Mouse (Mus musculus) hindbrain, embryonic 16.5 days (tissue): ENCODE results near the gene Olfr815. TPM values are rescaled to one million over a fixed set of nuclear protein-coding genes. Genes with fewer than 3 reads are reported as not detected.
"Not testable (repeated sequence)": the region's sequence is repeated elsewhere in the genome, so short reads cannot be mapped to it uniquely, and the experiment has no call there.

Source experiments
- ATAC-seq: fragments of 200-750 bp; cut with Nextera tagmentation; 2 replicates; pipeline ENCODE4 v1.8.0; 2017; ENCODE audit warnings: moderate TSS enrichment, moderate library complexity
- H3K27ac ChIP-seq: fragments of 300-500 bp; sonication (generic); 2 replicates; pipeline ENCODE4 v1.5.1; 2014; ENCODE audit warnings: low read depth, mild to moderate bottlenecking, control low read depth, low read length, moderate library complexity
- H3K27me3 ChIP-seq: fragments of 300-500 bp; sonication (generic); replicated peaks from 2 replicates; pipeline ENCODE4 v1.6.1; 2014; ENCODE audit warnings: low read length; ENCODE audit not compliant: control insufficient read depth, insufficient read depth
- H3K36me3 ChIP-seq: fragments of 300-500 bp; sonication (generic); 2 replicates; pipeline ENCODE4 v1.6.1; 2014; ENCODE audit warnings: mild to moderate bottlenecking, low read length, moderate library complexity, mixed read lengths; ENCODE audit not compliant: control insufficient read depth, insufficient read depth
- H3K4me1 ChIP-seq: fragments of 300-500 bp; sonication (generic); 2 replicates; pipeline ENCODE4 v1.6.1; 2014; ENCODE audit warnings: low read depth, low read length; ENCODE audit not compliant: control insufficient read depth, insufficient read depth
- H3K4me2 ChIP-seq: fragments of 300-500 bp; sonication (generic); 2 replicates; pipeline ENCODE4 v1.6.1; 2014; ENCODE audit warnings: mild to moderate bottlenecking, low read length, control low read depth, moderate library complexity
- H3K4me3 ChIP-seq: fragments of 300-500 bp; sonication (generic); 2 replicates; pipeline ENCODE4 v1.5.1; 2014; ENCODE audit warnings: mild to moderate bottlenecking, low read length, control low read depth, moderate library complexity
- H3K9ac ChIP-seq: fragments of 300-500 bp; sonication (generic); 2 replicates; pipeline ENCODE4 v1.6.1; 2014; ENCODE audit warnings: low read depth, mild to moderate bottlenecking, control low read depth, low read length, moderate library complexity
- H3K9me3 ChIP-seq: fragments of 300-500 bp; sonication (generic); 2 replicates; pipeline ENCODE4 v1.6.1; 2014; ENCODE audit warnings: mild to moderate bottlenecking, low read length, moderate library complexity; ENCODE audit not compliant: control insufficient read depth
- WGBS: fragments of 180-500 bp; shearing (Covaris S2); extraction: QIAGEN DNeasy Blood & Tissue Kit; methylation state at CpG from one replicate; pipeline ENCODE4 v1.1.7; 2014; 5-methylcytosine and 5-hydroxymethylcytosine counted together
- polyA plus RNA-seq: library from polyadenylated mRNA; unstranded; fragments of >200 nt; fragmentation: Nextera tagmentation; extraction: Ambion mirVana; gene quantifications from 2 replicates; pipeline ENCODE4 v1.2.1, GENCODE M21; 2015

The Olfr815 gene
- not detected in 2 replicates for polyA plus RNA-seq

DNA sequence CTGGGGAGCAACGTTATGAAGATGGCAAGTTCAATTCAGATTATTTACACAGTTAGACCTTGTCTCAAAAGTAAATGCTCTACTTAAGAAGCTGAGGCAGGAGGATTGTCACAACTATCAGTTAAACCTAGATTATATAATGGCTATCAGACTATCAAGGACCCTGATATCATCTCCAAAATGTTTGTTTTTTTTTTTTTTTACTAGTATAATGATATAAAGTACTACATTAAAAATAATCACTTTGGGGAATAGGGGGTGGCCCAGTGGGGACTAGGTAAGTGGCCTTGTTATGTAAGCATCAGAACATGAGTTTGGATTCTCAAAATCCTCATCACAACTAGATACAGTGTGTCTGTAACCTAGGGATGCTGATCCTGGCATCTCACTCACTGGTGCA lies at the start of gene Olfr815:
Gene Olfr815 (minus strand): TSS at position 101 of the 400 bp plus-strand sequence.
- no CpG with 5 or more reads among the region's 1 CpGs for whole genome bisulfite sequencing
- not testable (repeated sequence) for ATAC-seq, H3K27me3 ChIP-seq

DNA sequence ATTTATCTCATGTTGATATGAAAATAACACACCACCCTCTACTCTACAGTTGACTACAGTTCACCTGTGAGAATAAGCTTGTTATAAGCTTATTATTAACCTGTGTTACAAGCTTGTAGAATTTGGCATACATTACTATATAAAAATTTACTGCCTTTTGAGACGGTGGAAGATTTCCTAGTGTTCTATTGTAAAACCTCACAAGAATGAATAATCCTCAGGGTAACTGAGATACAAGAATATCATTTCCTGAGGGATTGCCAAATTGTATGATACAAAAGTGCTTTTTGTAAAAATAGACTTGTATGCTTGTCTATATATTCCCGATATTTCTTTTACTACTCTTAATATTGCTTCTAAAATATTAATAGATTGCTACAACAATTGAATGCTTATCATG lies 43.3 kb upstream of the Olfr815 start, which contains the start of gene Olfr818:
Gene Olfr818 (minus strand): TSS at position 101 of the 400 bp plus-strand sequence.
- Histone ChIP-seq H3K9ac (no peak within 1 kb of the TSS), H3K27ac (no peak within 1 kb of the TSS), H3K4me2 (no peak within 1 kb of the TSS), H3K9me3 (no peaks in the 10 kb centered on the region), H3K27me3 (no peaks in the 10 kb centered on the region), H3K4me1 (no peaks in the 10 kb centered on the region), H3K36me3 (no peaks in the 10 kb centered on the region), H3K4me3 (no peak within 1 kb of the TSS)
- WGBS, result 91% methylated on average over 2 of the region's 2 CpGs
- ATAC-seq, result no peak

More for the DNA sequence above, at the start of gene Olfr815:
- not testable (repeated sequence) for H3K27ac ChIP-seq, H3K9me3 ChIP-seq, H3K4me3 ChIP-seq, H3K36me3 ChIP-seq, H3K4me2 ChIP-seq, H3K4me1 ChIP-seq, H3K9ac ChIP-seq

DNA sequence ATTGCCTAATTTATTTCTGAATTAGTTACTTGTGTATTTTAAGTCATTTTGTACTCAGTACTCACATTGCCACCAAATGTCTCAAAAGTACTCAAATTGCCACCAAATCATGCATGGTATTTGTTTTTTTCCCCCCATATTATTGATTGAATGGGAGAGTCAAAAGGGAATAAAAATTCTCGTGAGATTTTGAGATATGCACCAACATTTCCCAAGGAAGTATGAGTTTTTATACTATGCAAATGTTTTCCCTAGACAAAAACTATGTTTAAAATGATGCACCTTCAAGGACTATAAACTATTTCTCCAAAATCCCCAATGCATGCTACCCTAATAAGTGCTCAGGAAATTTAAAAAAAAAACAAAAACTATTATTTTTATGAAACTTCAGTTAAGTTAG lies 9.8 kb upstream of the Olfr815 start, which contains the start of gene Olfr816:
Gene Olfr816 (minus strand): TSS at position 101 of the 400 bp plus-strand sequence.
- H3K27ac ChIP-seq, result no peak within 1 kb of the TSS
- H3K36me3 ChIP-seq, result no peaks in the 10 kb centered on the region
- H3K4me2 ChIP-seq, result no peak within 1 kb of the TSS
- H3K27me3 ChIP-seq, result no peaks in the 10 kb centered on the region
- no peaks in the 10 kb centered on the region for H3K9me3 ChIP-seq
- ATAC-seq, result no peak
- no peak within 1 kb of the TSS for H3K9ac ChIP-seq
- H3K4me3 ChIP-seq, result no peak within 1 kb of the TSS
- H3K4me1 ChIP-seq, result no peaks in the 10 kb centered on the region
- WGBS, result 72% methylated on average over 1 of the region's 1 CpGs

DNA sequence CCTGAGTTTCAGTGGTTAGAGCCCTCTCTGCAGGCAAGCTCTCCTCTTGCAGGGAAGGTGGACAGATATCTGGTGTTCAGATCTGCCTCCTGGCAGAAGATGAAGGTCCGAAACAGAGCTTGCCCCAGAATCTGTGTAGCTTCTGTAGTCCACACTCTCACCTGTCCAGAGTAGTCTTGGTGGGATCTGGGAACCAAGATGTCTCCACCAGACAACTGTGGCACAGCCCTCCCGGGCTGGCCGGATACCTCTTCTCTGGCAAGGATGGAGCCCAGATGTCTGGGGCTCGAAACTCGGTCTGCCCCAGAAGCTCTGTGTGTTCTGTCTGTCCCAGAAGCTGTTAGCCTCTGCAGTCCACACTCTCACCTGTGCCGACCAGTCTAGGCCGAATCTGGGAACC lies 19.7 kb downstream of the Olfr815 start:
- H3K9me3 ChIP-seq, result no peaks in the 10 kb centered on the region
- H3K27ac ChIP-seq, result no peak overlapping the region
- no peak overlapping the region for H3K4me3 ChIP-seq
- 94% methylated on average over 7 of the region's 7 CpGs for WGBS
- H3K9ac ChIP-seq, result no peak overlapping the region
- ATAC-seq, result no peak
- H3K36me3 ChIP-seq, result no peaks in the 10 kb centered on the region
- no peaks in the 10 kb centered on the region for H3K27me3 ChIP-seq
- H3K4me2 ChIP-seq, result no peak overlapping the region
- H3K4me1 ChIP-seq, result no peaks in the 10 kb centered on the region

DNA sequence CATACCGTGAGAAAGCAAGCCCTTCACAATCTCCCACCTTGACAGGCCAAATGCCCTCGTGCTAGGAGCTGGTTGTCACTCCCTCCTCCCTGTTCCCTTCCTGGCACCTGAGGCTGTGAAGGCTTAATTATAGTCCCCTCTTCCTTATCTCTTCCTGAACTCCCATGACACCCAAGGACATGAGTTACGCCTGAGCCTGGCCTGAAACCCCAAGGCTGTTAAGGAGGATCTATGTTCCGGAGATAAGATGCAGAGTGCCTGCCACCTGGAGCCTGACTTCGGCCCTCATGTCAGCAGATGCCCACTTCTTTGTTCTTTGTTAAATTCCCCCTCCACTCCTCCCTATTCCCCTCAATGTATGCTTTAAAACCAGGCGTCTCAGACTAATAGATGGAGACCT lies 20.2 kb downstream of the Olfr815 start:
- not testable (repeated sequence) for H3K27ac ChIP-seq, H3K27me3 ChIP-seq, H3K9ac ChIP-seq, H3K4me3 ChIP-seq, ATAC-seq, H3K4me2 ChIP-seq, H3K9me3 ChIP-seq, H3K36me3 ChIP-seq, H3K4me1 ChIP-seq
- 88% methylated on average over 6 of the region's 6 CpGs for WGBS

DNA sequence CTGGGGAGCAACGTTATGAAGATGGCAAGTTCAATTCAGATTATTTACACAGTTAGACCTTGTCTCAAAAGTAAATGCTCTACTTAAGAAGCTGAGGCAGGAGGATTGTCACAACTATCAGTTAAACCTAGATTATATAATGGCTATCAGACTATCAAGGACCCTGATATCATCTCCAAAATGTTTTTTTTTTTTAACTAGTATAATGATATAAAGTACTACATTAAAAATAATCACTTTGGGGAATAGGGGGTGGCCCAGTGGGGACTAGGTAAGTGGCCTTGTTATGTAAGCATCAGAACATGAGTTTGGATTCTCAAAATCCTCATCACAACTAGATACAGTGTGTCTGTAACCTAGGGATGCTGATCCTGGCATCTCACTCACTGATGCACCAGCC lies 25.9 kb downstream of the Olfr815 start, which contains the start of gene Olfr814:
Gene Olfr814 (minus strand): TSS at position 101 of the 400 bp plus-strand sequence.
- H3K9me3 ChIP-seq, H3K9ac ChIP-seq, H3K4me3 ChIP-seq, H3K36me3 ChIP-seq, H3K27me3 ChIP-seq, H3K4me1 ChIP-seq, H3K4me2 ChIP-seq, H3K27ac ChIP-seq, ATAC-seq: not testable (repeated sequence)
- no CpG with 5 or more reads among the region's 1 CpGs for whole genome bisulfite sequencing

DNA sequence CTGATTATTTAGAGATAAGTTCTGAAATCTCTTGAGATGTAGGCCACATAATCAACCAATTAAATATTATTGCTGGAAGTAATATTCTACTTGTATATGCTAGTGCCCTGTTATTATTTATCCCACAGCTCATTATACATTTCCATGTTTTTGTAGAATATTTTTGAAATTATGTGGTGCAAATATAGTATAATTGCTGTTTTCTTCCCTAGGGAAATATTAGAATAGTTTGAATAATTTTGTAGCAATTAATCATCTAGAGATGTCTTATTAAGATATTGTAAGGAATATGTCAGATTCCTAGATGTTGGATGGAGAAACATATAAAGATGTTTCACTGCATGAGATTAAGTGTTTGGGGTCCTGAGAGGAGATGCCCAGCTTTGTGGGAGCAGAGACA lies 50.6 kb downstream of the Olfr815 start, which contains the start of gene Olfr813:
Gene Olfr813 (plus strand): TSS at position 301 of the 400 bp plus-strand sequence.
- no peak within 1 kb of the TSS for H3K9ac ChIP-seq

More for the DNA sequence above, 50.6 kb downstream of the Olfr815 start, which contains the start of gene Olfr813:
- ATAC-seq, result no peak
- H3K27me3 ChIP-seq, result no peaks in the 10 kb centered on the region
- no peak within 1 kb of the TSS for H3K4me2 ChIP-seq
- no peaks in the 10 kb centered on the region for H3K9me3 ChIP-seq
- H3K4me3 ChIP-seq, result no peak within 1 kb of the TSS
- no peaks in the 10 kb centered on the region for H3K36me3 ChIP-seq
- no peak within 1 kb of the TSS for H3K27ac ChIP-seq
- no peaks in the 10 kb centered on the region for H3K4me1 ChIP-seq

Other genes with a start within 250 kb of the Olfr815 start
- not detected in 2 replicates for gene Olfr800, start 248.2 kb downstream of the Olfr815 start, polyA plus RNA-seq
- gene Olfr801, start 232.0 kb downstream of the Olfr815 start, polyA plus RNA-seq, result not detected in 2 replicates
- 0.02 TPM in 1 of 2 replicates, not detected in the other for gene Olfr802, start 217.7 kb downstream of the Olfr815 start, polyA plus RNA-seq
- gene Olfr803, start 211.6 kb downstream of the Olfr815 start, polyA plus RNA-seq, result not detected in 2 replicates
- not detected in 2 replicates for gene Olfr804, start 202.7 kb downstream of the Olfr815 start, polyA plus RNA-seq
- gene Olfr805, start 176.5 kb downstream of the Olfr815 start, polyA plus RNA-seq, result not detected in 2 replicates
- not detected in 2 replicates for gene Olfr806, start 163.9 kb downstream of the Olfr815 start, polyA plus RNA-seq
- gene Olfr807, start 148.1 kb downstream of the Olfr815 start, polyA plus RNA-seq, result not detected in 2 replicates
- not detected in 2 replicates for gene Olfr808, start 140.4 kb downstream of the Olfr815 start, polyA plus RNA-seq
- gene Olfr809, start 131.2 kb downstream of the Olfr815 start, polyA plus RNA-seq, result not detected in 2 replicates
- not detected in 2 replicates for gene Olfr810, start 111.0 kb downstream of the Olfr815 start, polyA plus RNA-seq
- gene Olfr811, start 101.5 kb downstream of the Olfr815 start, polyA plus RNA-seq, result not detected in 2 replicates
- not detected in 2 replicates for gene Olfr812, start 59.8 kb downstream of the Olfr815 start, polyA plus RNA-seq
- not detected in 2 replicates for gene Olfr813, start 50.5 kb downstream of the Olfr815 start, polyA plus RNA-seq
- not detected in 2 replicates for gene Olfr814, start 26.0 kb downstream of the Olfr815 start, polyA plus RNA-seq
- gene Olfr816, start 9.7 kb upstream of the Olfr815 start, polyA plus RNA-seq, result not detected in 2 replicates
- not detected in 2 replicates for gene Olfr818, start 43.2 kb upstream of the Olfr815 start, polyA plus RNA-seq
- gene Olfr819, start 61.4 kb upstream of the Olfr815 start, polyA plus RNA-seq, result not detected in 2 replicates
- not detected in 2 replicates for gene Olfr247, start 70.3 kb upstream of the Olfr815 start, polyA plus RNA-seq
- not detected in 2 replicates for gene Gm10310, start 79.2 kb upstream of the Olfr815 start, polyA plus RNA-seq
- gene Olfr820, start 106.8 kb upstream of the Olfr815 start, polyA plus RNA-seq, result not detected in 2 replicates
- gene Olfr821, start 124.5 kb upstream of the Olfr815 start, polyA plus RNA-seq, result not detected in 2 replicates
- not detected in 2 replicates for gene Olfr822, start 165.3 kb upstream of the Olfr815 start, polyA plus RNA-seq
- not detected in 2 replicates for gene Olfr823, start 209.5 kb upstream of the Olfr815 start, polyA plus RNA-seq
- gene Olfr824, start 224.1 kb upstream of the Olfr815 start, polyA plus RNA-seq, result not detected in 2 replicates